Mouse (Mus musculus): ENCODE measurements around the gene Treml4. TPM values are rescaled to one million over a fixed set of nuclear protein-coding genes. Genes with fewer than 3 reads are reported as not detected.

Gene Treml4
- polyA plus RNA-seq, 2 experiments = 4.3 to 5.7 TPM

DNA sequence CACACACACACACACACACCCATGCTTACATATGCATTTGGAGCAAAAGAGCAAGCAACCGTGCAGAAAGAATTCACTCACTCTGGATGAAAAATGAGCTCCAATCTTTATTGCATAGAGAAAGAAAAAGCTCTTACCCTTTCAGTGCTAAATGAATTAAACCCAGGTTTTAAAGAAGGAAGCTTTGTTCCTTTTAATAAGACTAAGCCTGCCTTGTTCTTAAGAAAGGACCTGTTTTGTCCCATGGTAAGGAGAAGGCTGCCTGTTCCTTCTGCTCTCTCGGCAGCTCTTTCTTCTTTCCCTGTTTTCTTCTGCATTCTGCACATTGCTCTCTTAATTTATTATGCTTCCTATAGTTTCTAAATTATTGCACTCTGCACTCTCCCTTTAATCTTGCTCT, 2.0 kb downstream of the Treml4 start:
- Histone ChIP-seq H3K36me3 (replicated peaks; ENCODE audit: control insufficient read depth, insufficient read depth, low read depth) (no peaks in the 10 kb centered on the region), H3K9me3 (ENCODE audit: control insufficient read depth, low read length) (no peaks in the 10 kb centered on the region), H3K27me3 (ENCODE audit: control insufficient read depth, insufficient read depth, low read length) (no peaks in the 10 kb centered on the region), H3K9ac (replicated peaks) (no peak overlapping the region), H3K4me3 (ENCODE audit: insufficient read depth in 1 of 2, low read depth in 2 of 2, low read length in 2 of 2) (no peak overlapping the region), H3K4me2 (ENCODE audit: low read depth) (no peak overlapping the region), H3K4me1 (replicated peaks; ENCODE audit: control insufficient read depth in 2 of 2, insufficient read depth in 2 of 2, low read length in 1 of 2) (peaks cover 41 to 47% of the 10 kb centered on the region in 2 experiments), H3K27ac (no peak overlapping the region)
- no peak for DNase-seq (ENCODE audit: low read depth in 3 of 3, low spot score in 3 of 3)
- 58% methylated on average over 2 of the region's 2 CpGs for WGBS (ENCODE audit: insufficient replicate concordance)
- TF ChIP-seq EP300 (IDR thresholded peaks at IDR 0.05; ENCODE audit: low read depth) (no peak), CTCF (IDR thresholded peaks at IDR 0.05; ENCODE audit: low read depth) (no peak)
- ATAC-seq (ENCODE audit: insufficient read depth) = no peak

DNA sequence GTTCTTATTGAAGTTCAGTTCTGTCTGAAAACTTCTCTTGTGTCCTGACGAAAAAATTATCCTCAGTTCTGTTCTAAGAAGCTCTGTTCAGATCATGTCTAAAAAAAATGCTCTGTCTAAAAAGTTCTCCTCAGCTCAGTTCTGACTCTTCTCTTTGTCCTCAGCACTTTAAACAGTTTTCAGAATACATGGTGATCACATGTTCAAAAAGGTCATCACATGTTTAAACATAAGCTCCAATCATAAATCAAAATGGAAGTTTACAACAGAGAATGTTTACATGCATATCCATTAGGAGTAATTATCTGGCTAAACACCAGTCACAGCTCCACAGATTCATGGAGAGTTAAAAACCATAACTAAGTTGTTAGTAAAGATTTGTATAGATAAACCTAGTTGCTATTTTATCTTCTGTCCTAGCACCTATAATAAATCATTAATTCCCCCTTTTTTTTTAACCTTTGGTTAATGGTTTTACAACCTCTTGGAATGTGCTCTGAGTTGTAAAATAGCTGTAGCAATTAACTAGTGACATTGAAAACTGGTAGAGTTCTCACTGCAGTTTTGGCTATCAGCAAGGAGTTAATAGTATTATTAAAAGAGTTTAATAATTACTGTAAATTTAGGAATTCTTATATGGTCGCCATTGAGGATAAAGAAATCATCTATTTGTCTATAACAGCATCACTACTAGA, 2.7 kb downstream of the Treml4 start:
- DNase-seq (ENCODE audit: low read depth in 3 of 3, low spot score in 3 of 3) (no peak), ATAC-seq (ENCODE audit: insufficient read depth) (no peak)
- H3K27me3 ChIP-seq (ENCODE audit: control insufficient read depth, insufficient read depth, low read length) = no peaks in the 10 kb centered on the region
- H3K9ac ChIP-seq (replicated peaks) = no peak overlapping the region
- no peaks in the 10 kb centered on the region for H3K9me3 ChIP-seq (ENCODE audit: control insufficient read depth, low read length)
- TF ChIP-seq CTCF (IDR thresholded peaks at IDR 0.05; ENCODE audit: low read depth) (no peak), EP300 (IDR thresholded peaks at IDR 0.05; ENCODE audit: low read depth) (no peak)
- H3K36me3 ChIP-seq (replicated peaks; ENCODE audit: control insufficient read depth, insufficient read depth, low read depth) = no peaks in the 10 kb centered on the region
- H3K4me2 ChIP-seq (ENCODE audit: low read depth) = no peak overlapping the region
- peaks cover 47 to 52% of the 10 kb centered on the region in 2 experiments for H3K4me1 ChIP-seq (replicated peaks; ENCODE audit: control insufficient read depth in 2 of 2, insufficient read depth in 2 of 2, low read length in 1 of 2)
- 38% methylated on average over 2 of the region's 2 CpGs for WGBS (ENCODE audit: insufficient replicate concordance)
- H3K4me3 ChIP-seq (ENCODE audit: insufficient read depth in 1 of 2, low read depth in 2 of 2, low read length in 2 of 2) = no peak overlapping the region
- no peak overlapping the region for H3K27ac ChIP-seq

DNA sequence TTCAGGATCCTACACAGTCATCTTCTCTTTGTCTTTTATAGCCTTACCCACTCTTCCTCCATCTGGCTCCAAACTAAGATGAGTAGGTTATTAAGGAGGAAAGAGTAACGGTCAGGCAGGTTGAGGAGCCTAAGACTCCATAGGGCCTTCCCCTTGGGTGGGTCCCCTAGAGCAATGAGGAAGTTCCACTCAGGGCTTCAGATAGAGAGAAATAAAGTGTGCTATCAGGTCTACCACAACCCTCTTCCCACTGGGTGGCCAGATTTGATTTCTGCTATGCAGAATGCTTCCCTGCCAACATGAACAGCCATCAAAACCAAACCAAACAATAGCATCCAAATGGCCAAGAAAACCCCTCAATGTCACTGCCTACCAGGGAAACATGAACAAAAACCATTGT, 3.5 kb downstream of the Treml4 start:
- Histone ChIP-seq H3K36me3 (replicated peaks; ENCODE audit: control insufficient read depth, insufficient read depth, low read depth) (no peaks in the 10 kb centered on the region), H3K4me1 (replicated peaks; ENCODE audit: control insufficient read depth in 2 of 2, insufficient read depth in 2 of 2, low read length in 1 of 2) (peaks cover 53 to 59% of the 10 kb centered on the region in 2 experiments), H3K27ac (no peak overlapping the region), H3K4me3 (ENCODE audit: insufficient read depth in 1 of 2, low read depth in 2 of 2, low read length in 2 of 2) (no peak overlapping the region), H3K4me2 (ENCODE audit: low read depth) (peak overlapping the region; percentile 8; the same call in 1 of the 2 replicates), H3K27me3 (ENCODE audit: control insufficient read depth, insufficient read depth, low read length) (no peaks in the 10 kb centered on the region), H3K9ac (replicated peaks) (no peak overlapping the region), H3K9me3 (ENCODE audit: control insufficient read depth, low read length) (no peaks in the 10 kb centered on the region)
- DNase-seq (ENCODE audit: low read depth in 3 of 3, low spot score in 3 of 3) = peak in 2 of 3 experiments; percentile 33 to 41
- TF ChIP-seq EP300 (IDR thresholded peaks at IDR 0.05; ENCODE audit: low read depth) (peak; percentile 49), CTCF (IDR thresholded peaks at IDR 0.05; ENCODE audit: low read depth) (no peak)
- no peak for ATAC-seq (ENCODE audit: insufficient read depth)
- 33% methylated on average over 1 of the region's 1 CpGs for WGBS (ENCODE audit: insufficient replicate concordance)

DNA sequence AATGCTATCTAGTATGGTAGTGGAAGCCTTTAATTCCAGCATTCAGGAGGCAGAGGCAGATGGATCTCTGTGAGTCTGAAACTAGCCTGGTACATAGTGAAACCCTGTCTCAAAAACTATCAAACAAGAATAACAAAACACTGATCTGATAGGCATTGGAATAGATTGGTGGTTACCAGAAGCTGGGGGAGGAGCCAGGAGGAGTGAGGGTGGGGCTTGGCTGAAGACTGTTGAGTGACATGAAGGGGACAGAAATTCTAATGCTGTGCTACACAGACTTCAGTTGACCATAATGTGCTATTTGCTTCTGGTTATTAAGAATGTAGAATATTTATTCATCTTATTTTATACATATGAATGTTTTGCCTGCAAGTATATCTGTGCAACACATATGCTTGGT, 4.2 kb downstream of the Treml4 start:
- no peak for ATAC-seq (ENCODE audit: insufficient read depth)
- peaks cover 60 to 66% of the 10 kb centered on the region in 2 experiments for H3K4me1 ChIP-seq (replicated peaks; ENCODE audit: control insufficient read depth in 2 of 2, insufficient read depth in 2 of 2, low read length in 1 of 2)

DNA sequence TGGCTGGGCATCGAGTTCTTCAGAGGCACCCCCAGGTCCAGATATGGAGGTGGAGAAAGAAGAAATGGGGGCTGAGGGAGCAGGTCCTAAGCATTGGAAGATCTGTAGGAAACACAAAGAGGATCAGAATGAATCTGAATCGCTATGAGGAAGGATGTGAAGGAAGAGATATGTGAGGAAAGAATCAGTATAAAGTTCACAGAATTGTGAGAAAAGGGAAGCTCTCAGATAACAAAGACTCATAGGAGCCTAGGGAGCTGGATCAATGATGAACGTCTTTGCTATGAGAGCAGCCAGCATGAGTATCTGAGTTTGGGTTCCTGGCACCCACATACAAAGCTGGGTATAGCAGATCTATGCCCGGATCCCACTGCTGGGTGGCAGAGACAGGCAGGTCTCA, 5.7 kb downstream of the Treml4 start:
- Histone ChIP-seq H3K27me3 (ENCODE audit: control insufficient read depth, insufficient read depth, low read length) (no peaks in the 10 kb centered on the region), H3K4me1 (replicated peaks; ENCODE audit: control insufficient read depth in 2 of 2, insufficient read depth in 2 of 2, low read length in 1 of 2) (peaks cover 59 to 66% of the 10 kb centered on the region in 2 experiments), H3K9ac (replicated peaks) (no peak overlapping the region), H3K4me3 (ENCODE audit: insufficient read depth in 1 of 2, low read depth in 2 of 2, low read length in 2 of 2) (no peak overlapping the region), H3K27ac (no peak overlapping the region), H3K4me2 (ENCODE audit: low read depth) (peak overlapping the region; percentile 59; the same call in 1 of the 2 replicates), H3K36me3 (replicated peaks; ENCODE audit: control insufficient read depth, insufficient read depth, low read depth) (no peaks in the 10 kb centered on the region), H3K9me3 (ENCODE audit: control insufficient read depth, low read length) (no peaks in the 10 kb centered on the region)
- 42% methylated on average over 4 of the region's 4 CpGs for WGBS (ENCODE audit: insufficient replicate concordance)
- TF ChIP-seq CTCF (IDR thresholded peaks at IDR 0.05; ENCODE audit: low read depth) = no peak
- DNase-seq (ENCODE audit: low read depth in 3 of 3, low spot score in 3 of 3) (no peak), ATAC-seq (ENCODE audit: insufficient read depth) (no peak)

More for the DNA sequence above, 4.2 kb downstream of the Treml4 start:
- Histone ChIP-seq H3K4me2 (ENCODE audit: low read depth) (no peak overlapping the region), H3K27ac (no peak overlapping the region), H3K27me3 (ENCODE audit: control insufficient read depth, insufficient read depth, low read length) (no peaks in the 10 kb centered on the region), H3K36me3 (replicated peaks; ENCODE audit: control insufficient read depth, insufficient read depth, low read depth) (no peaks in the 10 kb centered on the region), H3K9me3 (ENCODE audit: control insufficient read depth, low read length) (no peaks in the 10 kb centered on the region), H3K4me3 (ENCODE audit: insufficient read depth in 1 of 2, low read depth in 2 of 2, low read length in 2 of 2) (no peak overlapping the region), H3K9ac (replicated peaks) (no peak overlapping the region)
- no peak for TF ChIP-seq CTCF (IDR thresholded peaks at IDR 0.05; ENCODE audit: low read depth)
- TF ChIP-seq EP300 (IDR thresholded peaks at IDR 0.05; ENCODE audit: low read depth) = no peak
- DNase-seq (ENCODE audit: low read depth in 3 of 3, low spot score in 3 of 3) = no peak

All from liver, embryonic 14.5 days (tissue).